8 mouse cellular contexts compared by ENCODE assay signal in the genomic region with DNA sequence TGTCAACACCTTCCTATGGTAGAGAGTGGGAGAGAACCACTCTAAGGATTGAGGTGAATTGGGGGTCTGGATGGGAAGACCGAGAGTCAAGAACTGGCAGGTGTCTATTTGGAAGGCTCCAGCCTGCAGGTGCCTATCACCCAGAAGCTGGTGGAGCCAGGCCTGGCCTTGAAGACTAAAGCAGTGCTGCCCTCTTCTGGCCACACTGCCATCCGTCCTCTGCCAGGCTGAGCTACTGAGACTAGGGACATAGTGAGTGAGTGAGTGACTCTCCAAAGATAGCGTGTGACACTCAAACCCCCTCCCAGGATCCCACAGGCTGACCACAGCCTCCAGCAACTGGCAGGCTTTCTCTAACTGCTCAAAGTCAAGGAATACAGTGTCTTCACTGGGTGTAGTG. TPM values are rescaled to one million over a fixed set of nuclear protein-coding genes. Genes with fewer than 3 reads are reported as not detected.
DNase-seq lines count a peak whose midpoint lies in the region; TF ChIP-seq lines count a peak whose summit lies in the region.

No protein-coding gene starts in this region.

- intact Hi-C loops in heart, postnatal 25 days (cut with DNase I), result loop anchor here (1.0 kb wide), 1 partner anchor 42 kb away; no protein-coding TSS in a partner anchor

- no peak overlapping the region for H3K4me3 ChIP-seq in cortical plate, adult 2 months (ENCODE audit: insufficient read depth, low read length)

- H3K4me1 ChIP-seq in cortical plate, adult 2 months (ENCODE audit: control insufficient read depth, insufficient read depth, low read length), result peaks cover 2% of the 10 kb centered on the region; the same call in 1 of the 2 replicates

- no peak overlapping the region for H3K27ac ChIP-seq in cortical plate, adult 2 months (ENCODE audit: insufficient read depth, low read length)

- no peak for TF ChIP-seq POLR2A in cortical plate, adult 2 months (IDR thresholded peaks at IDR 0.05; ENCODE audit: extremely low read depth, insufficient read depth, low read length)

- peak; percentile 90 for TF ChIP-seq CTCF in cortical plate, adult 2 months (IDR thresholded peaks at IDR 0.05; ENCODE audit: extremely low read depth, insufficient read depth, low read length)

- DNase-seq in heart, adult 18-20 months, result peak; percentile 61 to 78
- no peak for DNase-seq in heart, postnatal 25 days (ENCODE audit: low spot score)
- DNase-seq in adrenal gland, adult 18-20 months (ENCODE audit: low spot score in 2 of 2), result peak; percentile 45 to 63
- DNase-seq in gastrocnemius, postnatal 25 days, result peak; percentile 45
- peak; percentile 60 to 79 for DNase-seq in layer of hippocampus, adult 8-10 months (ENCODE audit: low spot score in 2 of 2)
- peak; percentile 77 for DNase-seq in mesoderm, embryonic 11.5 days (ENCODE audit: low read depth, low spot score)
- peak; percentile 56 for DNase-seq in skeletal muscle tissue, adult 2 months (ENCODE audit: low read depth, low spot score)

RNA-seq across cellular contexts. Expression of a gene that starts 17.0 kb away (rescaled TPM):
- total RNA-seq in heart, adult 18-20 months (2021), result not detected
- not detected for total RNA-seq in heart, postnatal 25 days (2021)
- total RNA-seq in adrenal gland, adult 18-20 months (2021), result 1 to 10 TPM in 1 of 2 experiments, under 1 TPM in 1; 0.66 to 6.0 TPM
- polyA plus RNA-seq in cortical plate, adult 2 months (2012; rRNA removed), result 0.11 and 0.38 TPM in 2 replicates
- total RNA-seq in gastrocnemius, postnatal 25 days (2021), result under 1 TPM in 1 of 2 experiments, not detected in 1; 0.67 TPM
- total RNA-seq in layer of hippocampus, adult 8-10 months (2022), result not detected

RNA-seq across cellular contexts. Expression of a gene that starts 17.3 kb away (rescaled TPM):
- 10 to 100 TPM in 1 of 2 experiments, 1 to 10 TPM in 1; 9.9 to 11.5 TPM for total RNA-seq in heart, adult 18-20 months (2021)
- 10 to 100 TPM; 15.2 to 20.4 TPM for total RNA-seq in heart, postnatal 25 days (2021)
- total RNA-seq in adrenal gland, adult 18-20 months (2021), result 10 to 100 TPM in 1 of 2 experiments, 1 to 10 TPM in 1; 7.3 to 19.1 TPM
- 12.5 and 13.3 TPM in 2 replicates for polyA plus RNA-seq in cortical plate, adult 2 months (2012; rRNA removed)
- 1 to 10 TPM; 6.5 to 9.4 TPM for total RNA-seq in gastrocnemius, postnatal 25 days (2021)
- 10 to 100 TPM; 17.3 to 21.8 (median 19.3) TPM for total RNA-seq in layer of hippocampus, adult 8-10 months (2022)

RNA-seq across cellular contexts. Expression of a gene that starts 51.3 kb away (rescaled TPM):
- 1 to 10 TPM; 1.0 to 1.1 TPM for total RNA-seq in heart, adult 18-20 months (2021)
- total RNA-seq in heart, postnatal 25 days (2021), result 1 to 10 TPM; 1.5 to 1.7 TPM
- total RNA-seq in adrenal gland, adult 18-20 months (2021), result 1 to 10 TPM in 1 of 2 experiments, under 1 TPM in 1; 0.70 to 1.5 TPM
- polyA plus RNA-seq in cortical plate, adult 2 months (2012; rRNA removed), result 465 and 476 TPM in 2 replicates
- total RNA-seq in gastrocnemius, postnatal 25 days (2021), result under 1 TPM; 0.21 to 0.41 TPM
- total RNA-seq in layer of hippocampus, adult 8-10 months (2022), result 100 to 1,000 TPM; 226 to 270 (median 251) TPM

Comparison
In these comparisons a context has a peak if more than half of its experiments do, and no peak if none do; other contexts are left out.
1. RNA of a gene that starts 51.3 kb away (total RNA-seq): 226 to 270 TPM in layer of hippocampus, adult 8-10 months; 1.5 to 1.7 TPM in heart, postnatal 25 days, 0.70 to 1.5 TPM in adrenal gland, adult 18-20 months, 1.0 to 1.1 TPM in heart, adult 18-20 months and 0.21 to 0.41 TPM in gastrocnemius, postnatal 25 days; every median in the first group is over 10 times any median in the second.